Mouse (Mus musculus) liver, postnatal 0 days (tissue): ENCODE results near the gene Colq.

Experiments used
- CTCF ChIP-seq: sonication (generic); IDR thresholded peaks from 2 replicates; pipeline ENCODE4 v1.5.1; 2016; ENCODE audit warnings: antibody characterized with exemption, low read depth
- EP300 ChIP-seq: IDR thresholded peaks from 2 replicates; pipeline ENCODE4 v1.6.1; 2016; ENCODE audit warnings: antibody characterized with exemption, low read depth, mild to moderate bottlenecking

GRCm38 (mm10) chr14:31572561-31573175 lies 18.5 kb downstream of the Colq start:
- TF ChIP-seq CTCF (no peak), EP300 (no peak)
